Mouse (Mus musculus) myocyte (in vitro differentiated cells): ENCODE data around the gene Csk. TPM values are rescaled to one million over a fixed set of nuclear protein-coding genes. Genes with fewer than 3 reads are reported as not detected.

ENCODE experiments used
- H3K27me3 ChIP-seq: one replicate; pipeline ENCODE4 v1.6.1; 2011; ENCODE audit not compliant: control insufficient read depth, insufficient read depth, insufficient read length
- H3K36me3 ChIP-seq: one replicate; pipeline ENCODE4 v1.6.1; 2011; ENCODE audit not compliant: control insufficient read depth, insufficient read depth
- H3K4me2 ChIP-seq: one replicate; pipeline ENCODE4 v1.6.1; 2011; ENCODE audit warnings: low read depth, control low read depth
- H3K4me3 ChIP-seq: one replicate; pipeline ENCODE4 v1.5.1; 2011; ENCODE audit warnings: mild to moderate bottlenecking, control low read depth, moderate library complexity
- H3K79me2 ChIP-seq: one replicate; pipeline ENCODE4 v1.6.1; 2011; ENCODE audit not compliant: control insufficient read depth, insufficient read depth
- H3ac ChIP-seq: one replicate; pipeline ENCODE4 v1.6.1; 2011; ENCODE audit not compliant: control insufficient read depth, insufficient read length
- CEBPB ChIP-seq: IDR thresholded peaks from 2 replicates; pipeline ENCODE4 v1.6.1; 2011; ENCODE audit warnings: mild to moderate bottlenecking, moderate library complexity; ENCODE audit not compliant: poor library complexity, insufficient read depth, severe bottlenecking
- E2F4 ChIP-seq: IDR thresholded peaks from one replicate; pipeline ENCODE4 v1.6.1; 2011; ENCODE audit warnings: mild to moderate bottlenecking, control low read depth, moderate library complexity; ENCODE audit not compliant: insufficient read depth
- MAX ChIP-seq: IDR thresholded peaks from one replicate; pipeline ENCODE4 v1.6.1; 2011; ENCODE audit warnings: low read depth, mild to moderate bottlenecking, control low read depth
- MYOD1 ChIP-seq, 3 experiments: IDR thresholded peaks; one replicate each; pipeline ENCODE4 v1.6.1; 2011; ENCODE audit warnings: control low read depth in 2 of 3, low read depth in 2 of 3, mild to moderate bottlenecking in 2 of 3, moderate library complexity in 1 of 3; ENCODE audit not compliant: insufficient read length in 2 of 3, control insufficient read depth in 1 of 3
- MYOG ChIP-seq, 3 experiments: IDR thresholded peaks; one replicate each; pipeline ENCODE4 v1.6.1; 2011; ENCODE audit warnings: control low read depth in 2 of 3, low read depth in 2 of 3, mild to moderate bottlenecking in 2 of 3; ENCODE audit not compliant: insufficient read length in 2 of 3, control insufficient read depth in 1 of 3, insufficient read depth in 1 of 3
- POLR2A ChIP-seq: IDR thresholded peaks from one replicate; pipeline ENCODE4 v1.6.1; 2011; ENCODE audit warnings: low read depth, mild to moderate bottlenecking, control low read depth, moderate library complexity; ENCODE audit not compliant: insufficient read length
- POLR2AphosphoS2 ChIP-seq: IDR thresholded peaks from one replicate; pipeline ENCODE4 v1.6.1; 2011; ENCODE audit warnings: low read depth, control low read depth; ENCODE audit not compliant: insufficient read length
- REST ChIP-seq: IDR thresholded peaks from one replicate; pipeline ENCODE4 v1.6.1; 2011; ENCODE audit warnings: mild to moderate bottlenecking, control low read depth, moderate library complexity; ENCODE audit not compliant: insufficient read depth, insufficient read length
- SRF ChIP-seq: IDR thresholded peaks from one replicate; pipeline ENCODE4 v1.6.1; 2011; ENCODE audit warnings: low read depth; ENCODE audit not compliant: control insufficient read depth, insufficient read length
- TCF12 ChIP-seq: IDR thresholded peaks from one replicate; pipeline ENCODE4 v1.6.1; 2011; ENCODE audit warnings: mild to moderate bottlenecking, control low read depth; ENCODE audit not compliant: poor library complexity, insufficient read depth, severe bottlenecking
- TCF3 ChIP-seq: IDR thresholded peaks from one replicate; pipeline ENCODE4 v1.6.1; 2011; ENCODE audit warnings: low read depth, control low read depth; ENCODE audit not compliant: insufficient read length
- USF1 ChIP-seq: IDR thresholded peaks from one replicate; pipeline ENCODE4 v1.6.1; 2011; ENCODE audit warnings: low read depth, mild to moderate bottlenecking, control low read depth, moderate library complexity
- polyA plus RNA-seq: library from polyadenylated mRNA; unstranded; fragments of >200 nt; fragmentation: generic; extraction: Trizol; gene quantifications from one replicate; pipeline ENCODE4 v1.2.1, GENCODE M21; 2012; ENCODE audit warnings: missing spikeins

Csk gene
- polyA plus RNA-seq, 1 experiment, result 76.7 TPM

GRCm38 (mm10) chr9:57620674-57621073 lies 32.8 kb downstream of the Csk start, which contains the start of gene Lman1l:
Lman1l (minus strand) TSS chr9:57620774.
- no peak within 1 kb of the TSS for H3K4me2 ChIP-seq
- no peak within 1 kb of the TSS for H3K4me3 ChIP-seq
- no peaks in the 10 kb centered on the region for H3K36me3 ChIP-seq
- TF ChIP-seq TCF12 (no peak), USF1 (no peak), E2F4 (no peak), CEBPB (no peak), MYOD1 (IDR thresholded peaks at IDR 0.05; ENCODE audit: control insufficient read depth in 1 of 3, insufficient read length in 2 of 3, low read depth in 2 of 3) (no peak), POLR2A (no peak), TCF3 (no peak), SRF (no peak)
- H3K79me2 ChIP-seq, result no peaks in the 10 kb centered on the region
- no peaks in the 10 kb centered on the region for H3K27me3 ChIP-seq
- no peak within 1 kb of the TSS for H3ac ChIP-seq

- H3K4me2 ChIP-seq, result peak overlapping the region; percentile 32
Measured at GRCm38 (mm10) chr9:57618854-57619253, 34.6 kb downstream of the Csk start.

GRCm38 (mm10) chr9:57617556-57618169 lies 35.8 kb downstream of the Csk start:
- Histone ChIP-seq H3K4me3 (no peak overlapping the region), H3K4me2 (no peak overlapping the region), H3K27me3 (no peaks in the 10 kb centered on the region), H3K79me2 (no peaks in the 10 kb centered on the region), H3K36me3 (no peaks in the 10 kb centered on the region), H3ac (no peak overlapping the region)
- no peak for TF ChIP-seq CEBPB
- TF ChIP-seq TCF3, result no peak
- no peak for TF ChIP-seq USF1
- TF ChIP-seq MYOG (IDR thresholded peaks at IDR 0.05; ENCODE audit: control insufficient read depth in 1 of 3, insufficient read depth in 1 of 3, insufficient read length in 2 of 3, low read depth in 2 of 3), result no peak
- TF ChIP-seq E2F4, result no peak
- TF ChIP-seq MYOD1 (IDR thresholded peaks at IDR 0.05; ENCODE audit: control insufficient read depth in 1 of 3, insufficient read length in 2 of 3, low read depth in 2 of 3), result no peak
- TF ChIP-seq MAX, result no peak
- TF ChIP-seq TCF12, result no peak
- no peak for TF ChIP-seq POLR2A
- TF ChIP-seq REST, result no peak
- no peak for TF ChIP-seq SRF
- no peak for TF ChIP-seq POLR2AphosphoS2

More at GRCm38 (mm10) chr9:57618854-57619253, 34.6 kb downstream of the Csk start:
- H3K4me3 ChIP-seq, result no peak overlapping the region
- H3ac ChIP-seq, result no peak overlapping the region
- no peaks in the 10 kb centered on the region for H3K79me2 ChIP-seq
- no peaks in the 10 kb centered on the region for H3K36me3 ChIP-seq
- no peaks in the 10 kb centered on the region for H3K27me3 ChIP-seq
- TF ChIP-seq TCF12 (peak; percentile 11), MYOG (IDR thresholded peaks at IDR 0.05; ENCODE audit: control insufficient read depth in 1 of 3, insufficient read depth in 1 of 3, insufficient read length in 2 of 3, low read depth in 2 of 3) (peak in 1 of 3 experiments; percentile 3), CEBPB (no peak)

- Histone ChIP-seq H3K4me2 (peak overlapping the region; percentile 14), H3K27me3 (no peaks in the 10 kb centered on the region), H3K79me2 (no peaks in the 10 kb centered on the region), H3K36me3 (no peaks in the 10 kb centered on the region), H3ac (no peak overlapping the region), H3K4me3 (no peak overlapping the region)
- TF ChIP-seq CEBPB, result no peak
- TF ChIP-seq USF1, result no peak
- TF ChIP-seq MYOG (IDR thresholded peaks at IDR 0.05; ENCODE audit: control insufficient read depth in 1 of 3, insufficient read depth in 1 of 3, insufficient read length in 2 of 3, low read depth in 2 of 3), result no peak
- no peak for TF ChIP-seq MYOD1 (IDR thresholded peaks at IDR 0.05; ENCODE audit: control insufficient read depth in 1 of 3, insufficient read length in 2 of 3, low read depth in 2 of 3)
- no peak for TF ChIP-seq TCF12
- TF ChIP-seq TCF3, result no peak
- no peak for TF ChIP-seq POLR2AphosphoS2
- TF ChIP-seq MAX, result no peak
- TF ChIP-seq REST, result no peak
- TF ChIP-seq SRF, result no peak
- no peak for TF ChIP-seq POLR2A
Measured at GRCm38 (mm10) chr9:57614786-57615185, 38.6 kb downstream of the Csk start.

- Histone ChIP-seq H3K27me3 (no peaks in the 10 kb centered on the region), H3K4me3 (no peak overlapping the region), H3K79me2 (no peaks in the 10 kb centered on the region), H3K36me3 (no peaks in the 10 kb centered on the region), H3ac (no peak overlapping the region), H3K4me2 (no peak overlapping the region)
- TF ChIP-seq TCF12 (no peak), REST (no peak), MAX (no peak), MYOG (IDR thresholded peaks at IDR 0.05; ENCODE audit: control insufficient read depth in 1 of 3, insufficient read depth in 1 of 3, insufficient read length in 2 of 3, low read depth in 2 of 3) (no peak), E2F4 (no peak), SRF (no peak), CEBPB (no peak), TCF3 (no peak), POLR2AphosphoS2 (no peak)
Measured at GRCm38 (mm10) chr9:57613975-57614374, 39.5 kb downstream of the Csk start.
